Mouse (Mus musculus) myocyte (in vitro differentiated cells): ENCODE measurements around the gene Krt25. TPM values are rescaled to one million over a fixed set of nuclear protein-coding genes. Genes with fewer than 3 reads are reported as not detected.

ENCODE experiments used
- H3K27me3 ChIP-seq: one replicate; pipeline ENCODE4 v1.6.1; 2011; ENCODE audit not compliant: control insufficient read depth, insufficient read depth, insufficient read length
- H3K36me3 ChIP-seq: one replicate; pipeline ENCODE4 v1.6.1; 2011; ENCODE audit not compliant: control insufficient read depth, insufficient read depth
- H3K4me2 ChIP-seq: one replicate; pipeline ENCODE4 v1.6.1; 2011; ENCODE audit warnings: low read depth, control low read depth
- H3K4me3 ChIP-seq: one replicate; pipeline ENCODE4 v1.5.1; 2011; ENCODE audit warnings: mild to moderate bottlenecking, control low read depth, moderate library complexity
- H3K79me2 ChIP-seq: one replicate; pipeline ENCODE4 v1.6.1; 2011; ENCODE audit not compliant: control insufficient read depth, insufficient read depth
- H3ac ChIP-seq: one replicate; pipeline ENCODE4 v1.6.1; 2011; ENCODE audit not compliant: control insufficient read depth, insufficient read length
- CEBPB ChIP-seq: IDR thresholded peaks from 2 replicates; pipeline ENCODE4 v1.6.1; 2011; ENCODE audit warnings: mild to moderate bottlenecking, moderate library complexity; ENCODE audit not compliant: poor library complexity, insufficient read depth, severe bottlenecking
- E2F4 ChIP-seq: IDR thresholded peaks from one replicate; pipeline ENCODE4 v1.6.1; 2011; ENCODE audit warnings: mild to moderate bottlenecking, control low read depth, moderate library complexity; ENCODE audit not compliant: insufficient read depth
- MAX ChIP-seq: IDR thresholded peaks from one replicate; pipeline ENCODE4 v1.6.1; 2011; ENCODE audit warnings: low read depth, mild to moderate bottlenecking, control low read depth
- MYOD1 ChIP-seq, 3 experiments: IDR thresholded peaks; one replicate each; pipeline ENCODE4 v1.6.1; 2011; ENCODE audit warnings: control low read depth in 2 of 3, low read depth in 2 of 3, mild to moderate bottlenecking in 2 of 3, moderate library complexity in 1 of 3; ENCODE audit not compliant: insufficient read length in 2 of 3, control insufficient read depth in 1 of 3
- MYOG ChIP-seq, 3 experiments: IDR thresholded peaks; one replicate each; pipeline ENCODE4 v1.6.1; 2011; ENCODE audit warnings: control low read depth in 2 of 3, low read depth in 2 of 3, mild to moderate bottlenecking in 2 of 3; ENCODE audit not compliant: insufficient read length in 2 of 3, control insufficient read depth in 1 of 3, insufficient read depth in 1 of 3
- POLR2A ChIP-seq: IDR thresholded peaks from one replicate; pipeline ENCODE4 v1.6.1; 2011; ENCODE audit warnings: low read depth, mild to moderate bottlenecking, control low read depth, moderate library complexity; ENCODE audit not compliant: insufficient read length
- POLR2AphosphoS2 ChIP-seq: IDR thresholded peaks from one replicate; pipeline ENCODE4 v1.6.1; 2011; ENCODE audit warnings: low read depth, control low read depth; ENCODE audit not compliant: insufficient read length
- REST ChIP-seq: IDR thresholded peaks from one replicate; pipeline ENCODE4 v1.6.1; 2011; ENCODE audit warnings: mild to moderate bottlenecking, control low read depth, moderate library complexity; ENCODE audit not compliant: insufficient read depth, insufficient read length
- SRF ChIP-seq: IDR thresholded peaks from one replicate; pipeline ENCODE4 v1.6.1; 2011; ENCODE audit warnings: low read depth; ENCODE audit not compliant: control insufficient read depth, insufficient read length
- TCF12 ChIP-seq: IDR thresholded peaks from one replicate; pipeline ENCODE4 v1.6.1; 2011; ENCODE audit warnings: mild to moderate bottlenecking, control low read depth; ENCODE audit not compliant: poor library complexity, insufficient read depth, severe bottlenecking
- TCF3 ChIP-seq: IDR thresholded peaks from one replicate; pipeline ENCODE4 v1.6.1; 2011; ENCODE audit warnings: low read depth, control low read depth; ENCODE audit not compliant: insufficient read length
- USF1 ChIP-seq: IDR thresholded peaks from one replicate; pipeline ENCODE4 v1.6.1; 2011; ENCODE audit warnings: low read depth, mild to moderate bottlenecking, control low read depth, moderate library complexity
- polyA plus RNA-seq: library from polyadenylated mRNA; unstranded; fragments of >200 nt; fragmentation: generic; extraction: Trizol; gene quantifications from one replicate; pipeline ENCODE4 v1.2.1, GENCODE M21; 2012; ENCODE audit warnings: missing spikeins

Krt25 gene
- polyA plus RNA-seq, 1 experiment = not detected

DNA sequence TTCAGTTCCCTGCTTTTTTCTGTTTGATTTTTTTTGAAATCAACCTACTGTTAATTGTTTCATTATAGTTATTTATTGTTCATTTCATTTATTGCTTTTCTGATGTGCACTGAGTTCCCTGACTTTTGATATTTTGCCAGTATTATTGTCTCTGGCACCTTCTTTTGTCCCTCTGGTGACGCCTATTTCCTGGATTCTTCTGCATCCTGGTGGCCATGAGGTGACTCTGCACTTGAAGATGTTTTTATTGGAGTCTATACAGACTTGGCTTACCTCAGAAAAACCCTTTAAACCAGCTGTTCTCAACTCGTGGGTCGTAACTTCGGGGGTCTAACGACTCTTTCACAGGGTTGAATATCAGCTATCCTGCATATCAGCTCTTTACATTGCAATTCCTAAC, 27.7 kb downstream of the Krt25 start:
- TF ChIP-seq CEBPB (no peak), TCF3 (no peak), POLR2AphosphoS2 (no peak), REST (no peak), TCF12 (no peak), MYOG (IDR thresholded peaks at IDR 0.05; ENCODE audit: control insufficient read depth in 1 of 3, insufficient read depth in 1 of 3, insufficient read length in 2 of 3, low read depth in 2 of 3) (no peak), POLR2A (no peak), SRF (no peak), MYOD1 (IDR thresholded peaks at IDR 0.05; ENCODE audit: control insufficient read depth in 1 of 3, insufficient read length in 2 of 3, low read depth in 2 of 3) (no peak), E2F4 (no peak), USF1 (no peak), MAX (no peak)
- H3K79me2 ChIP-seq = no peaks in the 10 kb centered on the region
- H3K36me3 ChIP-seq = no peaks in the 10 kb centered on the region
- H3K4me3 ChIP-seq = no peak overlapping the region
- peaks cover 12% of the 10 kb centered on the region for H3K27me3 ChIP-seq
- no peak overlapping the region for H3ac ChIP-seq
- no peak overlapping the region for H3K4me2 ChIP-seq

DNA sequence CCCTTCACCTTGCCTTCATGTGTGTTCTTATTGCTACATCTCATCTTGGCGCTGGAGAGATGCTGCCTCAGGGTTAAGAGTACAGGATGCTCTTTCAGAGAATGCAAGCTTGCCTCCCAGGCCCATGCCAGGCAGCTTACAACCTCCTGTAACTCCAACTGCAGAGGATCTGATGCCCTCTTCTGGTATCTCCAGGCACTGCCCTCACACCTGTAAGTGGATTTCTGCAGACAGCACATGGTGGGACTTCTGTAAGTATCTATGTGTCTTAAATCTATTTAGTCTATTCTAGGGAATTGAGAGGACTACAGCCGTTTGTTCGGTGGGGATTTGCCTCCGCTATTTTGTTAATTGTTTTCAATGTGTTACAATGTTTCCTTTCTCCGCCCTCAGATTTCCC, 29.9 kb downstream of the Krt25 start:
- TF ChIP-seq USF1 = no peak
- TF ChIP-seq REST = no peak
- no peak for TF ChIP-seq MAX
- TF ChIP-seq MYOG (IDR thresholded peaks at IDR 0.05; ENCODE audit: control insufficient read depth in 1 of 3, insufficient read depth in 1 of 3, insufficient read length in 2 of 3, low read depth in 2 of 3) = no peak
- TF ChIP-seq MYOD1 (IDR thresholded peaks at IDR 0.05; ENCODE audit: control insufficient read depth in 1 of 3, insufficient read length in 2 of 3, low read depth in 2 of 3) = no peak
- TF ChIP-seq E2F4 = no peak
- no peak for TF ChIP-seq POLR2A
- TF ChIP-seq TCF12 = no peak
- TF ChIP-seq SRF = no peak
- TF ChIP-seq CEBPB = no peak
- TF ChIP-seq POLR2AphosphoS2 = no peak
- TF ChIP-seq TCF3 = no peak
- H3K36me3 ChIP-seq = no peaks in the 10 kb centered on the region
- H3K4me2 ChIP-seq = no peak overlapping the region
- no peak overlapping the region for H3ac ChIP-seq
- H3K4me3 ChIP-seq = no peak overlapping the region
- H3K27me3 ChIP-seq = peaks cover 12% of the 10 kb centered on the region
- no peaks in the 10 kb centered on the region for H3K79me2 ChIP-seq

DNA sequence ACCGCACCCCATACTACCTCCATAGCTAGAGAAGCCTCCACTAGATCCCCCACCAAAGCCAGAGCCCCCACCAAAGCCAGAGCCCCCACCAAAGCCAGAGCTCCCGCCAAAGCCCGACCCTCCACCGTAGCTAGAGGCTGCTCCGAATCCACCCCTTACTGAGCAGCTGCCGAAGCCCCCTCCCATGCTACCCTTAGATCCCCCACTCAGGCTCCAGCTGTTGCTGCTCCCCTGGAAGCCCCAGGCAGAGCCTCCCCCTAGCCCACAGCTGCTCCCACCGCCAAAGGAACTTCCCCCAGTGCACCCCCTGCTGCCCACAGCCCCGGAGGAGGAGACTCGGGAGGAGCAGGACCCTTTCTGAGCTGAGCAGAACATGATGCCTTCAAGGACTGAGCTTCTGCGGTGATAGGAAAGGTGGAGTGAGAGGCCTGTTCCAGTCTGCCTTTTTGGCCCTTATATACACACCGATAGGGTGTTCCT, 37.9 kb downstream of the Krt25 start, which contains the start of gene Krt24:
Gene Krt24 (minus strand): TSS at position 430 of the 480 bp plus-strand sequence.
- no peak within 1 kb of the TSS for H3K4me2 ChIP-seq
- H3K36me3 ChIP-seq = no peaks in the 10 kb centered on the region
- no peaks in the 10 kb centered on the region for H3K79me2 ChIP-seq
- H3ac ChIP-seq = no peak within 1 kb of the TSS
- H3K4me3 ChIP-seq = no peak within 1 kb of the TSS
- peaks cover 51% of the 10 kb centered on the region for H3K27me3 ChIP-seq
- TF ChIP-seq MYOD1 (IDR thresholded peaks at IDR 0.05; ENCODE audit: control insufficient read depth in 1 of 3, insufficient read length in 2 of 3, low read depth in 2 of 3) (no peak), MYOG (IDR thresholded peaks at IDR 0.05; ENCODE audit: control insufficient read depth in 1 of 3, insufficient read depth in 1 of 3, insufficient read length in 2 of 3, low read depth in 2 of 3) (no peak), TCF12 (no peak), MAX (no peak), USF1 (no peak), TCF3 (no peak), REST (no peak), POLR2AphosphoS2 (no peak), POLR2A (no peak)

DNA sequence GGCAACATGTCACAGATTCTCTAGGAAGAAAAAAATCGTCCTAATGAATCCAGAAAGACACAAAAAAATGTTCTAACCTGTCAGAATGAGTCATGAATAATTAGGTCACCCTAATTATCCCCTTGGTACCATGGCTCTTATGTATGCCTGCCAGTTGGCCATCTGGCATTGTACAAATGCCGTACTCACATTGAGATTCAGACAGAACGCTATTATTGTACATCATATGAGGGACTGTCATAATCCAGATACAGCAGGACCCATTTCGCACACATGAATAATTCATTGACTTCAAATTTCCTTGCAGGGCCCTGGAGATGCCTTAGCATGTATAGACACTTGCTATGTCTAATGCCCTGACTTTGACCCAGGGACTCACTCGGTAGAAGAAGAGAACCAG, 38.7 kb downstream of the Krt25 start:
- Histone ChIP-seq H3ac (no peak overlapping the region), H3K4me3 (no peak overlapping the region), H3K36me3 (no peaks in the 10 kb centered on the region), H3K27me3 (peaks cover 56% of the 10 kb centered on the region), H3K79me2 (no peaks in the 10 kb centered on the region), H3K4me2 (no peak overlapping the region)
- TF ChIP-seq MAX (no peak), TCF12 (no peak), MYOG (IDR thresholded peaks at IDR 0.05; ENCODE audit: control insufficient read depth in 1 of 3, insufficient read depth in 1 of 3, insufficient read length in 2 of 3, low read depth in 2 of 3) (no peak), CEBPB (no peak), REST (no peak), TCF3 (no peak), SRF (no peak), E2F4 (no peak), POLR2A (no peak), MYOD1 (IDR thresholded peaks at IDR 0.05; ENCODE audit: control insufficient read depth in 1 of 3, insufficient read length in 2 of 3, low read depth in 2 of 3) (no peak), POLR2AphosphoS2 (no peak), USF1 (no peak)
